Mouse (Mus musculus) hindbrain, embryonic 11.5 days (tissue): Measurements from ENCODE around the gene Ksr1. TPM values are rescaled to one million over a fixed set of nuclear protein-coding genes. Genes with fewer than 3 reads are reported as not detected.

Experiments
- ATAC-seq: fragments of 200-750 bp; cut with Nextera tagmentation; 2 replicates; pipeline ENCODE4 v1.8.0; 2017; ENCODE audit warnings: mild to moderate bottlenecking, moderate TSS enrichment, moderate library complexity; ENCODE audit not compliant: low FRiP score
- DNase-seq: peaks from one replicate; pipeline ENCODE4 v3.0.0-alpha.2; 2015; ENCODE audit warnings: low spot score
- H3K27ac ChIP-seq: fragments of 300-500 bp; sonication (generic); 2 replicates; pipeline ENCODE4 v1.5.1; 2014; ENCODE audit warnings: mild to moderate bottlenecking, low read depth, low read length
- H3K27me3 ChIP-seq: fragments of 300-500 bp; sonication (generic); 2 replicates; pipeline ENCODE4 v1.6.1; 2014; ENCODE audit warnings: mild to moderate bottlenecking, low read length, moderate library complexity, mixed read lengths; ENCODE audit not compliant: control insufficient read depth, insufficient read depth
- H3K36me3 ChIP-seq: fragments of 300-500 bp; sonication (generic); 2 replicates; pipeline ENCODE4 v1.6.1; 2014; ENCODE audit warnings: mild to moderate bottlenecking, low read length, moderate library complexity, mixed read lengths; ENCODE audit not compliant: control insufficient read depth, insufficient read depth
- H3K4me1 ChIP-seq: fragments of 300-500 bp; sonication (generic); replicated peaks from 2 replicates; pipeline ENCODE4 v1.6.1; 2014; ENCODE audit warnings: low read length, mixed read lengths; ENCODE audit not compliant: control insufficient read depth, insufficient read depth
- H3K4me2 ChIP-seq: fragments of 300-500 bp; sonication (generic); replicated peaks from 2 replicates; pipeline ENCODE4 v1.6.1; 2014; ENCODE audit warnings: mild to moderate bottlenecking, low read depth, low read length
- H3K4me3 ChIP-seq: fragments of 300-500 bp; sonication (generic); 2 replicates; pipeline ENCODE4 v1.5.1; 2014; ENCODE audit warnings: low read depth, low read length
- H3K9ac ChIP-seq: fragments of 300-500 bp; sonication (generic); 2 replicates; pipeline ENCODE4 v1.6.1; 2014; ENCODE audit warnings: low read depth, low read length
- H3K9me3 ChIP-seq: fragments of 300-500 bp; sonication (generic); 2 replicates; pipeline ENCODE4 v1.6.1; 2016; ENCODE audit warnings: low read length; ENCODE audit not compliant: control insufficient read depth
- WGBS: fragments of 180-500 bp; shearing (Covaris S2); extraction: QIAGEN DNeasy Blood & Tissue Kit; methylation state at CpG from one replicate; pipeline ENCODE4 v1.1.7; 2014; 5-methylcytosine and 5-hydroxymethylcytosine counted together
- polyA plus RNA-seq: library from polyadenylated mRNA; unstranded; fragments of >200 nt; fragmentation: Nextera tagmentation; extraction: Ambion mirVana; gene quantifications from 2 replicates; pipeline ENCODE4 v1.2.1, GENCODE M21; 2014

The Ksr1 gene
- polyA plus RNA-seq, 1 experiment from 2014 or later: 3.9 TPM

- Histone ChIP-seq H3K4me3 (no peak overlapping the region), H3K27me3 (no peaks in the 10 kb centered on the region), H3K9me3 (no peaks in the 10 kb centered on the region), H3K4me2 (no peak overlapping the region), H3K36me3 (no peaks in the 10 kb centered on the region), H3K9ac (no peak overlapping the region), H3K27ac (no peak overlapping the region), H3K4me1 (0 out of 2 replicates have a peak, but pooled peaks cover 13% of the 10 kb centered on the region)
- 43% methylated on average over 8 of the region's 8 CpGs for WGBS
- DNase-seq (no peak), ATAC-seq (no peak)
Measured at GRCm38 (mm10) chr11:79099032-79099431, 47.2 kb downstream of the Ksr1 start.

- ATAC-seq: no peak
- WGBS: 87% methylated on average over 7 of the region's 7 CpGs
- H3K9me3 ChIP-seq: no peaks in the 10 kb centered on the region
- no peak overlapping the region for H3K4me3 ChIP-seq
- H3K4me2 ChIP-seq: no peak overlapping the region
- no peak overlapping the region for H3K9ac ChIP-seq
- 0 out of 2 replicates have a peak, but pooled peaks cover 13% of the 10 kb centered on the region for H3K4me1 ChIP-seq
- no peak for DNase-seq
- H3K27ac ChIP-seq: no peak overlapping the region
- no peaks in the 10 kb centered on the region for H3K36me3 ChIP-seq
- no peaks in the 10 kb centered on the region for H3K27me3 ChIP-seq
Measured at GRCm38 (mm10) chr11:79097736-79098135, 48.5 kb downstream of the Ksr1 start.

- Histone ChIP-seq H3K9me3 (no peaks in the 10 kb centered on the region), H3K4me3 (no peak overlapping the region), H3K36me3 (no peaks in the 10 kb centered on the region), H3K9ac (no peak overlapping the region), H3K4me1 (0 out of 2 replicates have a peak, but pooled peaks cover 13% of the 10 kb centered on the region), H3K27ac (peak overlapping the region; percentile 51; the same call in 1 of the 2 replicates), H3K27me3 (no peaks in the 10 kb centered on the region), H3K4me2 (no peak overlapping the region)
- DNase-seq (no peak), ATAC-seq (no peak)
- 82% methylated on average over 5 of the region's 5 CpGs for WGBS
Measured at GRCm38 (mm10) chr11:79096673-79097072, 49.5 kb downstream of the Ksr1 start.

- 9% methylated on average over 2 of the region's 2 CpGs for WGBS
- H3K4me3 ChIP-seq: no peak overlapping the region
- ATAC-seq: peak; percentile 51
- peak overlapping the region; percentile 17; the same call in 1 of the 2 replicates for H3K4me2 ChIP-seq
- no peaks in the 10 kb centered on the region for H3K36me3 ChIP-seq
- peak overlapping the region; percentile 90 for H3K27ac ChIP-seq
- H3K9ac ChIP-seq: peak overlapping the region; percentile 38; the same call in 1 of the 2 replicates
- H3K9me3 ChIP-seq: no peaks in the 10 kb centered on the region
- H3K4me1 ChIP-seq: 0 out of 2 replicates have a peak, but pooled peaks cover 13% of the 10 kb centered on the region
- peak; percentile 57 for DNase-seq
- H3K27me3 ChIP-seq: no peaks in the 10 kb centered on the region
Measured at GRCm38 (mm10) chr11:79095713-79096112, 50.5 kb downstream of the Ksr1 start.

- H3K27me3 ChIP-seq: no peaks in the 10 kb centered on the region
- no peak overlapping the region for H3K4me3 ChIP-seq
- 0 out of 2 replicates have a peak, but pooled peaks cover 12% of the 10 kb centered on the region for H3K4me1 ChIP-seq
- no peak overlapping the region for H3K4me2 ChIP-seq
- DNase-seq (no peak), ATAC-seq (no peak)
- H3K9ac ChIP-seq: no peak overlapping the region
- no peaks in the 10 kb centered on the region for H3K36me3 ChIP-seq
- H3K9me3 ChIP-seq: no peaks in the 10 kb centered on the region
- 52% methylated on average over 5 of the region's 5 CpGs for WGBS
- peak overlapping the region; percentile 90; the same call in 1 of the 2 replicates for H3K27ac ChIP-seq
Measured at GRCm38 (mm10) chr11:79094727-79095126, 51.5 kb downstream of the Ksr1 start.

GRCm38 (mm10) chr11:79093986-79094695 is 52.1 kb downstream of the Ksr1 start:
- Histone ChIP-seq H3K4me3 (no peak overlapping the region), H3K27ac (peak overlapping the region; percentile 90; the same call in 1 of the 2 replicates), H3K9me3 (no peaks in the 10 kb centered on the region), H3K4me1 (0 out of 2 replicates have a peak, but pooled peaks cover 8% of the 10 kb centered on the region), H3K9ac (no peak overlapping the region), H3K36me3 (no peaks in the 10 kb centered on the region), H3K27me3 (no peaks in the 10 kb centered on the region), H3K4me2 (no peak overlapping the region)
- WGBS: 85% methylated on average over 10 of the region's 10 CpGs
- DNase-seq (no peak), ATAC-seq (no peak)

- no peak overlapping the region for H3K4me2 ChIP-seq
- H3K9ac ChIP-seq: no peak overlapping the region
- 56% methylated on average over 15 of the region's 15 CpGs for WGBS
- no peak overlapping the region for H3K4me3 ChIP-seq
- H3K9me3 ChIP-seq: no peaks in the 10 kb centered on the region
- 0 out of 2 replicates have a peak, but pooled peaks cover 4% of the 10 kb centered on the region for H3K4me1 ChIP-seq
- no peaks in the 10 kb centered on the region for H3K27me3 ChIP-seq
- ATAC-seq: no peak
- DNase-seq: no peak
- H3K36me3 ChIP-seq: no peaks in the 10 kb centered on the region
- no peak overlapping the region for H3K27ac ChIP-seq
Measured at GRCm38 (mm10) chr11:79093386-79093906, 52.8 kb downstream of the Ksr1 start.

GRCm38 (mm10) chr11:79092802-79093201 is 53.4 kb downstream of the Ksr1 start:
- H3K27me3 ChIP-seq: no peaks in the 10 kb centered on the region
- no peak overlapping the region for H3K9ac ChIP-seq
- WGBS: 87% methylated on average over 6 of the region's 7 CpGs
- H3K36me3 ChIP-seq: no peaks in the 10 kb centered on the region
- H3K4me2 ChIP-seq: no peak overlapping the region
- ATAC-seq: no peak
- no peak for DNase-seq
- no peak overlapping the region for H3K27ac ChIP-seq
- no peak overlapping the region for H3K4me3 ChIP-seq
- H3K4me1 ChIP-seq: 0 out of 2 replicates have a peak, but pooled peaks cover 4% of the 10 kb centered on the region
- no peaks in the 10 kb centered on the region for H3K9me3 ChIP-seq
